Mouse (Mus musculus) erythroblast, embryonic 14.5 days (primary cell): ENCODE results near the gene Anapc1. TPM values are rescaled to one million over a fixed set of nuclear protein-coding genes. Genes with fewer than 3 reads are reported as not detected.

Experiments
- H3K27me3 ChIP-seq: 2 replicates; pipeline ENCODE4 v1.6.1; 2012; ENCODE audit warnings: inconsistent platforms; ENCODE audit not compliant: control insufficient read depth
- H3K36me3 ChIP-seq: 2 replicates; pipeline ENCODE4 v1.6.1; 2012; ENCODE audit warnings: mild to moderate bottlenecking, inconsistent platforms; ENCODE audit not compliant: control insufficient read depth
- H3K4me1 ChIP-seq: 2 replicates; pipeline ENCODE4 v1.6.1; 2012; ENCODE audit warnings: inconsistent platforms; ENCODE audit not compliant: control insufficient read depth
- H3K4me3 ChIP-seq: replicated peaks from 2 replicates; pipeline ENCODE3; 2012; ENCODE audit warnings: moderate library complexity, mild to moderate bottlenecking, inconsistent platforms
- H3K9me3 ChIP-seq: 2 replicates; pipeline ENCODE4 v1.6.1; 2012; ENCODE audit warnings: low read length, inconsistent platforms, mixed read lengths; ENCODE audit not compliant: control insufficient read depth
- GATA1 ChIP-seq: IDR thresholded peaks from 2 replicates; pipeline ENCODE4 v1.6.1; 2012; ENCODE audit warnings: low read length, inconsistent platforms, mixed read lengths
- TAL1 ChIP-seq: IDR thresholded peaks from 3 replicates; pipeline ENCODE4 v1.6.1; 2012; ENCODE audit warnings: low read length, inconsistent platforms, mixed read lengths
- polyA plus RNA-seq: library from polyadenylated mRNA; stranded (reverse); fragments of >175 nt; gene quantifications from 2 replicates; pipeline ENCODE4 v1.2.3, GENCODE M21; 2012

Gene Anapc1
- polyA plus RNA-seq, 1 experiment, result 2.8 TPM

DNA sequence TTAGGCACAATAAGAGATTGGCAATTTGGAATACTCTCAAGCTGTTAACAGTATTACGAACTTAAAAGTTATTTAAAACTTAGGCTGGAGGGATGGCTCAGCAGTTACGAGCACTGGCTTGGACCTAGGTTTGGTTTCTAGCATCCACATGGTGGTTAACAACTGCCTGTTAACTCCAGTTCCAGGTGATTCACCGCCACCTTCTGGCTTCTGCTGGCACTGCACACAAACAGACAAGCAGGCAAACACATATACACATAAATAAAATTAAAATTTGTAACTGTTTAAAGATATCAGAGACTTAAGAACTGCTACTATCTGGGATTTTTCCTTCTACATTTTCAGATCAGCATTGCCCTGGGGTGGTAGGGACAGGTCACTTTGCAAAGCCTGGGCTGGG lies 123.0 kb downstream of the Anapc1 start:
- no peaks in the 10 kb centered on the region for H3K36me3 ChIP-seq
- no peaks in the 10 kb centered on the region for H3K9me3 ChIP-seq
- H3K27me3 ChIP-seq, result no peaks in the 10 kb centered on the region
- H3K4me1 ChIP-seq, result no peaks in the 10 kb centered on the region
- no peak overlapping the region for H3K4me3 ChIP-seq
- TF ChIP-seq TAL1 (no peak), GATA1 (no peak)

Other genes with a start within 250 kb of the Anapc1 start
- not detected in 2 replicates for gene Spdye4c, start 96.2 kb downstream of the Anapc1 start, polyA plus RNA-seq
- 0.04 TPM in 1 of 2 replicates, not detected in the other for gene Mertk, start 11.6 kb upstream of the Anapc1 start, polyA plus RNA-seq
- 0.05 and 0.08 TPM in 2 replicates for gene Tmem87b, start 130.7 kb upstream of the Anapc1 start, polyA plus RNA-seq
- not detected in 2 replicates for gene Fbln7, start 175.6 kb upstream of the Anapc1 start, polyA plus RNA-seq